Mouse (Mus musculus): ENCODE data around the gene Acap1. TPM values are rescaled to one million over a fixed set of nuclear protein-coding genes. Genes with fewer than 3 reads are reported as not detected.
A peak's percentile ranks its signal among the peaks of the same experiment; 100 is the strongest.

Acap1 gene
- polyA plus RNA-seq, 1 experiment from 2014 or later, result 6.8 TPM

DNA sequence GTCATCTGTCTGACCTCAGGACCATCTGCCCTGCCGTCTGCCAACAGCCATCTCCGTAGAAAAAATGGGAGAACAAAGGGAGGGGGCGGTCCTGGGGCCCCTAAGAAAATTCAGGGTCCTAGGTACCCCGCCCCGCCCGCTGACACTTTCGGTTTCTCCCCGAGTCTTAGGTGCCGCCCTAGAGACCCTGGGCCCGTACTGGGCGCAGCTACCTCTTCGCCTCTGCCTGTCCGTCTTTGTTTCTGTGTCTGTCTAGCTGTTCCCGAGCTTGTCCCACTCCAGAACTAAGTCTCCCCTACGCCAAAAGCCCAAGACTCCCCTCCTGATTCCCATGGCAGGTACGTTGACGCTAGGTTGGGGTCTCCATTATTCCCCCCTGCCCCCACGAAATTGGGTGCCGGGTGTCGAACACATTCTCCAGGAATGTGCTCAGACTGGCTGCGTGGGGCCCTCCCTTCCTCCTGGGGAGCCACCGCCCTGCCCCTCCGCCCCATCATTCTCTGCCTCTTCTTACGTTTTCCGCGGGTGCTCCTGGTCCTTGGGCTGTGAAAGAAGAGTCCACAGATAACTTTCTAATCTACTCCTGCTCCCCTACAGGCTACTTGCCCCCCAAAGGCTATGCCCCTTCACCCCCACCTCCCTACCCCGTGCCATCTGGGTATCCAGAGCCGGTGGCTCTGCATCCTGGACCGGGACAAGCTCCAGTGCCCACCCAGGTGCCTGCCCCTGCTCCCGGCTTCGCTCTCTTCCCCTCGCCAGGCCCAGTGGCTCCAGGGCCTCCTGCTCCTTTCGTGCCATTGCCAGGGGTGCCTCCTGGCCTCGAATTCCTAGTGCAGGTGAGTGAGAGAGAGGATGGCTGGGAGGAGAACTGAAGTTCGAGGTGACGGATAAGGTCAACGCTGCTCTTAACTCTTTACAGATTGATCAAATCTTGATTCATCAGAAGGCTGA, 48.3 kb downstream of the Acap1 start:
- peak; percentile 53 for ATAC-seq (ENCODE audit: low read depth)
- peaks cover 22% of the 10 kb centered on the region for H3K36me3 ChIP-seq (ENCODE audit: control insufficient read depth, insufficient read depth)
- H3K4me3 ChIP-seq (ENCODE audit: low read depth, low read length), result peak overlapping the region; percentile 77
- peak overlapping the region; percentile 95 for H3K27ac ChIP-seq (ENCODE audit: low read length)
- H3K4me1 ChIP-seq (ENCODE audit: control insufficient read depth, low read depth, low read length), result peaks cover 57% of the 10 kb centered on the region
- WGBS (ENCODE audit: insufficient replicate concordance), result 11% methylated on average over 37 of the region's 37 CpGs
- no peaks in the 10 kb centered on the region for H3K9me3 ChIP-seq (replicated peaks; ENCODE audit: control insufficient read depth, low read length)
- H3K4me2 ChIP-seq (ENCODE audit: low read depth, low read length), result peak overlapping the region; percentile 88
- H3K27me3 ChIP-seq (ENCODE audit: control insufficient read depth, insufficient read depth, low read depth, low read length), result no peaks in the 10 kb centered on the region
- peak overlapping the region; percentile 86 for H3K9ac ChIP-seq (ENCODE audit: low read depth, low read length)

DNA sequence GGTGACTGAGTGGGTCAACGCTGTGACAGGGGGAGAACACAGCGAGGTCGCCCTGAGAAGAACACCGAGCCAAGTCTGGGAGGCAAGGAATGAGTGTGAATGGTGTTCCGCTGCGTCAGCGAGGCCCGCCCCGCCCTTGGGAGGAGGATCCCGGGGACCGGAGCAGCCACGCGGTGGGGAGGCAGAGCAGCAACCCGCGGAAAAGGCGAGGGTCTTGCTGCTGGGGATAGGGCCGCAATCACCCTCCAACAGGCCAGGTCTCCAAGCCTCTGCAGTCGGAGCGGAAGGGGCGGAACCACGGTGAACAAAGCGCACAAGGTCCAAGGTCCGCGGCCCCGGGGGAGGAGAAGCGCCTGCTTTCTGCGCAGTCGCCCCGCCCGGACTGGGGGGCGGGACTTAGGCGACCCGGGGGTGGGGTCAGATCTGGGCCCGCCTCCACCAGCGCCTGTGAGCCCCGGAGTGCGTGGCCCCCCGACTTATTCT, 49.1 kb downstream of the Acap1 start, which contains the start of gene Plscr3:
Gene Plscr3, plus strand, starts transcription at position 179 of the 483 bp plus-strand sequence.
- H3K9me3 ChIP-seq (replicated peaks; ENCODE audit: control insufficient read depth, low read length), result no peaks in the 10 kb centered on the region
- H3K36me3 ChIP-seq (ENCODE audit: control insufficient read depth, insufficient read depth), result peaks cover 16% of the 10 kb centered on the region
- peak; percentile 90 for ATAC-seq (ENCODE audit: low read depth)
- H3K27me3 ChIP-seq (ENCODE audit: control insufficient read depth, insufficient read depth, low read depth, low read length), result no peaks in the 10 kb centered on the region
- peak within 1 kb of the TSS; percentile 88 for H3K4me2 ChIP-seq (ENCODE audit: low read depth, low read length)
- peak within 1 kb of the TSS; percentile 95 for H3K27ac ChIP-seq (ENCODE audit: low read length)
- under 1% methylated on average over 38 of the region's 38 CpGs for WGBS (ENCODE audit: insufficient replicate concordance)
- H3K9ac ChIP-seq (ENCODE audit: low read depth, low read length), result peak within 1 kb of the TSS; percentile 86
- H3K4me3 ChIP-seq (ENCODE audit: low read depth, low read length), result peak within 1 kb of the TSS; percentile 77
- H3K4me1 ChIP-seq (ENCODE audit: control insufficient read depth, low read depth, low read length), result peaks cover 49% of the 10 kb centered on the region

DNA sequence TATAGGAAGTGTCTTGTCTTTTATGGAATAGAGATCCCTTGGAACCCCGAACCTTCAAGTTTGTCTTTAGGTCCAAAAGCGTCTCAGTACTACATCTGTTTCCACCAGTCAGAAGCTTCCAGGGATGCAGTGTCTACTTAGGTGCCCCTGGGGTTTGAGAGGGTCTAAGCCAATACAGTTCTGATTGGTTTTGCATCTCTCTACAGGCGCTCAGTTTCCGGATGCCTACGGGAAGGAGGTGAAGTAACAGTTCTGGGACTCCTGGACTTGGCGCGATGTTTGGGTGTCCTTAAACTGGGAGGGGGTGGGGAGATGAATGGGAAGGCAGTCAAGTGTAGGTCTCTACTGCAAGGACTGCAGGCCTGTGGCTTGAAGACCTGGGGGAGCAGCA, 56.6 kb downstream of the Acap1 start:
- WGBS (ENCODE audit: insufficient replicate concordance), result under 1% methylated on average over 7 of the region's 7 CpGs
- peaks cover 40% of the 10 kb centered on the region for H3K4me1 ChIP-seq (ENCODE audit: control insufficient read depth, low read depth, low read length)
- H3K9ac ChIP-seq (ENCODE audit: low read depth, low read length), result peak overlapping the region; percentile 87
- H3K27ac ChIP-seq (ENCODE audit: low read length), result peak overlapping the region; percentile 91
- peak overlapping the region; percentile 99 for H3K4me2 ChIP-seq (ENCODE audit: low read depth, low read length)
- H3K9me3 ChIP-seq (replicated peaks; ENCODE audit: control insufficient read depth, low read length), result no peaks in the 10 kb centered on the region
- H3K36me3 ChIP-seq (ENCODE audit: control insufficient read depth, insufficient read depth), result 0 out of 2 replicates have a peak, but pooled peaks cover 2% of the 10 kb centered on the region
- ATAC-seq (ENCODE audit: low read depth), result no peak
- H3K27me3 ChIP-seq (ENCODE audit: control insufficient read depth, insufficient read depth, low read depth, low read length), result peaks cover 41% of the 10 kb centered on the region
- peak overlapping the region; percentile 81 for H3K4me3 ChIP-seq (ENCODE audit: low read depth, low read length)

DNA sequence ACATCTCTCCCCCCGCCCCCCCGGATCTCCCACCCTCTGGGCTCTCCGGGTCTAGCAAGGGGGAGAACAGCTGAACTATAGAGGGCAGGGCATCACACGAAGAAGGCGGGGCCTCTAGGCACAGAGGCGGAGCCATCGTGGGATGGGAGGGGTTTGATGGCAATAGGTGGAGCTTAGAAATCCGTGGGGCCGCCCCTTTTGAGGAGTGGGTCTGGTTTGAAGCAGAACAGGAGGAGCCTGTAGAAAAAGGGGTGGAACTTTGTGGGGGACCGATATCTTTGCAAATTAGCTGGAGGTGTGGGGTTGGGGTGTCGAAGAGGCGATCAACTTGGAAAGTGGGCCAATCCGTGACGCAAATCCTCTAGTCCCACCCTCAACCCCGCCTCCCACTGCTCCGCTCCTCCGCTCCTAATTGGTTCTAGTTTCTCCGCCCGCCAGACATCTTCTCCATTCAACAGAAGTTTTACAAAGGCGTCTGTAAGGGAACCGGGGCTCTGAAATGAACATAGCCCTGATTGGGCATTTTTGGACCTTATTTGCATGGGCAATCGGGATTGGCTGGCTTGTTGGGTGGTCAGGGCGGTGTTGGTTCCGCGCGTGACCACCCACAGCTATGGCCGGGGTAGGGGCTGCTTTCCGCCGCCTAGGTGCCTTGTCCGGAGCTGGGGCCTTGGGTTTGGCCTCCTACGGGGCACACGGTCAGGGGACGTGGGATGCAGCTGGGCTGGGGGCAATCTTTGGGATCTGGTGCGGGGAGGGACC, 57.2 kb downstream of the Acap1 start, which contains the start of gene Tmem256:
Gene Tmem256, plus strand, starts transcription at position 563 of the 762 bp plus-strand sequence.
- peaks cover 43% of the 10 kb centered on the region for H3K4me1 ChIP-seq (ENCODE audit: control insufficient read depth, low read depth, low read length)
- peak; percentile 90 for ATAC-seq (ENCODE audit: low read depth)
- peak within 1 kb of the TSS; percentile 91 for H3K27ac ChIP-seq (ENCODE audit: low read length)
- H3K9me3 ChIP-seq (replicated peaks; ENCODE audit: control insufficient read depth, low read length), result no peaks in the 10 kb centered on the region
- peak within 1 kb of the TSS; percentile 87 for H3K9ac ChIP-seq (ENCODE audit: low read depth, low read length)
- peak within 1 kb of the TSS; percentile 99 for H3K4me2 ChIP-seq (ENCODE audit: low read depth, low read length)
- H3K27me3 ChIP-seq (ENCODE audit: control insufficient read depth, insufficient read depth, low read depth, low read length), result peaks cover 46% of the 10 kb centered on the region
- H3K36me3 ChIP-seq (ENCODE audit: control insufficient read depth, insufficient read depth), result 0 out of 2 replicates have a peak, but pooled peaks cover 2% of the 10 kb centered on the region
- under 1% methylated on average over 34 of the region's 34 CpGs for WGBS (ENCODE audit: insufficient replicate concordance)
- peak within 1 kb of the TSS; percentile 81 for H3K4me3 ChIP-seq (ENCODE audit: low read depth, low read length)

DNA sequence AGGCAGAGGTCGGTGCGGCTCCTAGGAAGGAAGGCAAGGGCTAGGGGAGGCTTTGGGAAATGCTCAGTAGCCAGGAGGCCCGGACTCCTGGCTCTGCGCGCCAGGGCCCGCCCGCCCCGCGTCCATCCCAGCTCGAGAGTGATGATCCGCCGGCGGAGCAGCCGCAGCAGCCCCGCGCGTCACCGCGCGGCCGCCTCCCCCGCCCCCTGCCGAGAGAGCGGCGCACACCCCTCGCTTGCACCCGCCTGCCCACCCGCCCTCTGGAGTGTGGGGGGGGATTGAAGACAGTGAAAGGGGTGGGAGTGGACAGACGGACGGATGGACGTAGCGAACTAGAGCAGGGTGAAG, 57.8 kb downstream of the Acap1 start, which contains the start of gene Nlgn2:
Gene Nlgn2, minus strand, starts transcription at position 181 of the 348 bp plus-strand sequence.
- Histone ChIP-seq H3K27me3 (ENCODE audit: control insufficient read depth, insufficient read depth, low read depth, low read length) (peaks cover 49% of the 10 kb centered on the region), H3K27ac (ENCODE audit: low read length) (peak within 1 kb of the TSS; percentile 91), H3K9ac (ENCODE audit: low read depth, low read length) (peak within 1 kb of the TSS; percentile 87), H3K4me1 (ENCODE audit: control insufficient read depth, low read depth, low read length) (peaks cover 43% of the 10 kb centered on the region), H3K4me2 (ENCODE audit: low read depth, low read length) (peak within 1 kb of the TSS; percentile 99), H3K36me3 (ENCODE audit: control insufficient read depth, insufficient read depth) (0 out of 2 replicates have a peak, but pooled peaks cover 2% of the 10 kb centered on the region), H3K9me3 (replicated peaks; ENCODE audit: control insufficient read depth, low read length) (no peaks in the 10 kb centered on the region), H3K4me3 (ENCODE audit: low read depth, low read length) (peak within 1 kb of the TSS; percentile 81)
- 0% methylated on average over 4 of the region's 32 CpGs for WGBS (ENCODE audit: insufficient replicate concordance)
- peak; percentile 22 for ATAC-seq (ENCODE audit: low read depth)

DNA sequence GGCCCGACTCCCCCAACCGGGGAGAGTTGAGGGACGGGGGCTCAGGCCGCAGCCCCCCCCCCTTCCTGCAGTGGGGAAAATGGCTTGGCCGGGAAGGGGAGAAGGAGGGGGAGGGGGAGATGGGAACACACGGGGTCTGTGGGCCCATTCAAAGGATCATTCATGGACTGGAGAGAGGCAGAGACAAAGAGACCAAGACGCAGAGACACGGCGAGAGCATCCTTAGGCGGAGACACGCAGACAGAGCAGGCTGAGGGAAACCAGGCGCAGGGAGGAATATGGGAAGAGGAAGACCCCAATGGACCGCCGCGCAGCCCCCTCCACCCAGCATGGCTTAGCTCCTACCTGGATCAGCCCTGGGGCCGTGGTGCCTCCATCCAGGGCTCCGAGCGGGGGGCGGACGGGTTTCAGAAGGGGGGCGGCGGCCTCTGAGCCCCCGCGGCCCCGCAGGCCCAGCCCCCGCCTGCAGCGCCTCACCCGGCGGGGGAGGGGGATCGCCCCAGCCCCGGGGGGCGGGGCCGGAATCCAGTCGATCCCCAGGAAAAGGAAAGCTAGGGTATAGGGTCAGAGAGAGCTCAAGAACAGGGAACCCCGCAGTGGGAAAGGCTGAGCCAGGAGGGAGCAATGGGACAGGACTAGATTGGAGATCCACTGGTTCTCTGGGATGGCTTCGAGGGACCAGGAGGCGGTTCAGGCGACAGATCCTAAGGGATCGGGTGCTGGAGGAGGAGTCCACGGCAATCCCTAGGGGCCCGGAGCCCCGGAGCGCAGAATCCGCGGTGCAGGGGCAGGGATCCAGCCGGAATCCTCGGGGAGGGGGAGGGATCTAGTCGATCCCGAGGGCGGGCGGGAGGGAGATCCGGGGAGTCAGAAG, 58.4 kb downstream of the Acap1 start:
- no peak overlapping the region for H3K27ac ChIP-seq (ENCODE audit: low read length)
- no peak for ATAC-seq (ENCODE audit: low read depth)
- peak overlapping the region; percentile 99 for H3K4me2 ChIP-seq (ENCODE audit: low read depth, low read length)
- H3K9ac ChIP-seq (ENCODE audit: low read depth, low read length), result peak overlapping the region; percentile 69
- WGBS (ENCODE audit: insufficient replicate concordance), result 5% methylated on average over 50 of the region's 52 CpGs
- peak overlapping the region; percentile 81 for H3K4me3 ChIP-seq (ENCODE audit: low read depth, low read length)
- peaks cover 53% of the 10 kb centered on the region for H3K27me3 ChIP-seq (ENCODE audit: control insufficient read depth, insufficient read depth, low read depth, low read length)
- no peaks in the 10 kb centered on the region for H3K9me3 ChIP-seq (replicated peaks; ENCODE audit: control insufficient read depth, low read length)
- H3K36me3 ChIP-seq (ENCODE audit: control insufficient read depth, insufficient read depth), result 0 out of 2 replicates have a peak, but pooled peaks cover 2% of the 10 kb centered on the region
- H3K4me1 ChIP-seq (ENCODE audit: control insufficient read depth, low read depth, low read length), result peaks cover 43% of the 10 kb centered on the region

DNA sequence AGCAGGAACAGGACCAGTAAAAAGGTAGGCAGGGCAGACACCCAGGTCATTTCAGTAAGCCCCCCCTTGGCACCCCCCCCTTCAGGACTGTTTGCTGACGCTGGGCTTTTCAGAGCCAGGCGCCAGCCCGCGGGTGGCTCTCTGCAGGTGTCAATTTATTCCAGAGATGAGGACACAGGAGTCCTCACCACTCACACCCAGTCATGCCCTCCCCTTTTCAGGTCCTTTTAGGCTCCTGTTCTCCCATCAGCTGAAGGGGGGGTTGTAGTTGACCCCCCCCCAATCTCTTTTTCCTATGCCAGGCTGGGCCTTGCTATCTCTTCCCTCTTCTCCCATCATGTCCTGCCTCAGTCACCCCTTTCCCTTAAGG, 59.4 kb downstream of the Acap1 start:
- Histone ChIP-seq H3K9me3 (replicated peaks; ENCODE audit: control insufficient read depth, low read length) (no peaks in the 10 kb centered on the region), H3K9ac (ENCODE audit: low read depth, low read length) (no peak overlapping the region), H3K27ac (ENCODE audit: low read length) (no peak overlapping the region), H3K4me3 (ENCODE audit: low read depth, low read length) (no peak overlapping the region), H3K27me3 (ENCODE audit: control insufficient read depth, insufficient read depth, low read depth, low read length) (peaks cover 53% of the 10 kb centered on the region), H3K4me1 (ENCODE audit: control insufficient read depth, low read depth, low read length) (peaks cover 43% of the 10 kb centered on the region), H3K4me2 (ENCODE audit: low read depth, low read length) (no peak overlapping the region), H3K36me3 (ENCODE audit: control insufficient read depth, insufficient read depth) (0 out of 2 replicates have a peak, but pooled peaks cover 2% of the 10 kb centered on the region)
- no peak for ATAC-seq (ENCODE audit: low read depth)
- WGBS (ENCODE audit: insufficient replicate concordance), result 22% methylated on average over 4 of the region's 4 CpGs
